Mouse (Mus musculus): ENCODE data around the gene Pacrg.

Gene Pacrg

DNA sequence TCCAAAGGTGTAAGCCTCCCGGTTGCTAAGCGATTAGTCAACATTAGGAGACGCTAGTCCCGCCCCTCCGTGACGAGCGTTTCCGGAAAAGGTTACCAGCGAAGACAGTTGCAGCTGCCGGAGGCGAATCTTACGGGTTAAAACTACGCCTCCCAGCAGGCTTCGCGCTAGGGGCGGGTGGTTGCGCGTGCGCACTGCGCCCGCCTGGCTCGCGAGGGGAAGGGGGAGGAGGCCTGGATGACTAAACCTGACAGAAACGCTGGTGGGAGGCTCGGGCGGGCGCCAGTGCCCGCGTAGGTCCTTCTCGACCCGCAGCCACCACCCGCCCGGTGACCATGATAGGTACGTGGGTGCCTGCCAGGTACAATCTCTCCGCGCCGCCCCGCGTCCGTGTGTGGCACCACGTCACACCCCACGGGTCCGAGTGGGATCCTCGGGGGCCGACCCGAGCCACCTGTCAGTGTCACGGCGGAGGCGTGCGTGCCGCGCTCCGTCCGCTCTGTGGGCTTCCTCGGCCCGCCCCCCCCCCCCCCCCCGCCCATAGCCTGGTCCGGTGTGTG lies at the start of gene Pacrg, which contains the start of gene Prkn:
Gene Pacrg (minus strand): TSS at position 164 of the 560 bp plus-strand sequence.
Gene Prkn (plus strand): TSS at position 237 of the 560 bp plus-strand sequence.
- peak; percentile 97 for DNase-seq (ENCODE audit: low read depth, low spot score)

DNA sequence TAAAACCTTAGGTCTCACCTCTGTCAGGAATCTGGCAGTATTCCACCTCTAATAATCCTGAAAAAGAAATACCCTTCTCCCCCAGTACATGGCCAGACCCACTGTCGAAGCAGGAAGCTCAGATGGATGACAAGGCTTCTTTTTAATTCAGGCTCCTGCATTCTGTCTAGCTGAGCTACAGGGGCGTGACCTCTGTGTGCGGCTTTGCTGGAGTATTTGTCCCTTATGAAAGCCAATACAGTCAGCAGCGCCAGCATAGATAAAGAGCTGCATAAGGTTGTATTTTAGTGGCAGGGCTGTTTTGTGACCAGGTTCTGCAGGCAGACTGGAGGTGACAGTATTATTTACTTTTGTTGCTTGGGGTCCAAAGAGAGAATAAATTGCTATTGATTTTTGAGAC lies 47.8 kb upstream of the Pacrg start:
- DNase-seq (ENCODE audit: low read depth, low spot score): no peak

DNA sequence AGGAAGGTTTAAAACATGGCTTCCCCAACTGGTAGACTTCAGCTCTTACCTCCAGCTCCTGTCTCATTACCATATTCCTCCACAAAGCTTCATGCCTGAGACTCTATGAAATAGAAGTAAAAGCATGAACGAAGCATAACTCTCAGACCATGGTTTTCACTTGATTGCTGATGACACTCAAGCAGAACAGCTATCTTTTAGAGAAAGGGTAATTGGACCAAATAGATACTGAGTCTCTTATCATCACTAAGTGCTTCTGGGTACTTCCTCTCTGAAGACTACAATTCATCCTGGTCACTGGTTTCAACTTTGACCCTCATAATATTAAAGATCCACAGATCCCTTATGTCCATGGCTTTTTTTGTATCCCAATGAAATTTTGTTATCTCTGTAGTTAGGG lies 42.1 kb upstream of the Pacrg start:
- no peak for DNase-seq (ENCODE audit: low read depth, low spot score)

DNA sequence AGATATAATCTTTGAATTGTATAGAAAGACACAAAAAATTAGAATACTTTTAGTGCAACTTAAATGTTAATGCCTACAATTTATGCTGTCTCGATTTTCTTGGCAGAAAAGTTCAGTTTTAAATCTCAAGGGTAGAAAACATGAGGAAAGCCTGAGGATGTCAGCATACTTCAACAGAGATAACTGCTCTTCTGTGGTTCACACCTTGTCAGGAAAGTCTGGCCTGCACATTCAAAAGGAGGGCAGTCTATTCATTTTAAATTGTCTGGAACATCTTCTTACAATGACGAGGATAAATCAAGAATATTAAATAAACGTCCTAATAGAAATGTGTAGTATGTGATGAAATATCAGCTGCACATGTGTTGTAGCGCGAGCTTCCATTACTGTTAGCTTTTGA lies 38.9 kb upstream of the Pacrg start:
- DNase-seq (ENCODE audit: low read depth, low spot score): no peak

DNA sequence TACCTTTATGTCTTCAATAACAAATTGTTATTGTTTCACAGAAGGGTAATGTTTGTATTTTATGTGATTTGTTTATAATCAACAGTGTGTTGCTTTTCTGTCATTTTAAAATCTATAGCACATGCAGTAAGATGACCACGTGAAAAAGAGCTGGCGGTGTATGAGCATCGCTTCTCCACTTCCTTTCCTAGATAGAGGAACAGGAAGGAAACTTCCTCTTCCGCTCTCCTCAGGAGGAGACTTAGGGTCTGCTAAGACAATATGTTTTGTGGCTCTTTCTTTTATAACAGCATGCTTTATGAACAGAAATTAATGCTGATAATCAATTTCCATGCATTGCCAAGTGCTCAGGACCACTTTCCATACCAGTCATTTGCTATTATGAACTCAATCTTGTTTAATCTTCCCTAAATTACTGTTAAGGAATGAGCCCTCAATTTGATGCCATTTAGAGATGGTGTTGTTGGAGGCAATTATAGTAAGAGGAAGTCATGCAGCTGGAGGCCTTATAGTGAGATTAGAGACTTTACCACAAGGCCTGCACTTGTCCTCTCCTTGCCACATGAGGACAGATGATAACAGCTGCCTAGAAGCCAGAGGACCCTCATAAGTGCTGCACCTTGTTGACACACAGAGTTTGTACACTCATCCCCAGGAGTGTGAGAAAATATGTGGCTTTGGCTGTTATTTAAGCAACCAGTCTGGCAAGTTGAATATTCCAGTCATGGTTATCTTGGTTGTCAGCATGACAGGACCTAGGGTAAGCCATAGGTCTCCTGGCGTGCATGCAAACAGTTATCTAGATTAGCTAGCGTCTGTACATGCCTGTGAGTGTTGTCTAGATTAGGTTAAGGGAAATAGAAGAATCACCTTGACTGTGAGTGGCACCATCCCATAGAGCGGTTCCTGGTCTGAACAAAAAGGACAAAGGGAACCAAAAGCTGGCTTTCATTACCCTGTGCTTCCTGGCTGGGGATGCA lies 34.4 kb upstream of the Pacrg start:
- no peak for DNase-seq (ENCODE audit: low read depth, low spot score)

DNA sequence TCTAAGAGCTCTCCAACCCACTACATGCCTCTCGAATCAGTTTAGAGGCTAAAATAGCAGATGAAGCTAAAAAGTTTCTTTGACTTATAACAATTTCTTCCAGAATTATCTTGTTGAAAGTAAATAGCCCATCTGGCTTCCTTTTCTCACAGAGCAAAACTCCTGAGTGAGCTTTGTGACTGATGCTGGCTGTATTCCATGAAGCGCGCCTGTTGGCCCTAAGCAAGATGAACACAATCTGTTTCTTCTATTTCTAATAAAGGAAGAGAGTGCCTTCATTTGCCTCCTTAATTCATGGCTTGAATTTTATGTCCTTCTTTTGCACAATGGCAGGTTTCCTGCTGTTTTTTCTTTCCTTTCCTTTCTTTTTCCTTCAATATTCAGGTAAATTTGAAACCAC lies 14.1 kb upstream of the Pacrg start:
- DNase-seq (ENCODE audit: low read depth, low spot score): no peak

DNA sequence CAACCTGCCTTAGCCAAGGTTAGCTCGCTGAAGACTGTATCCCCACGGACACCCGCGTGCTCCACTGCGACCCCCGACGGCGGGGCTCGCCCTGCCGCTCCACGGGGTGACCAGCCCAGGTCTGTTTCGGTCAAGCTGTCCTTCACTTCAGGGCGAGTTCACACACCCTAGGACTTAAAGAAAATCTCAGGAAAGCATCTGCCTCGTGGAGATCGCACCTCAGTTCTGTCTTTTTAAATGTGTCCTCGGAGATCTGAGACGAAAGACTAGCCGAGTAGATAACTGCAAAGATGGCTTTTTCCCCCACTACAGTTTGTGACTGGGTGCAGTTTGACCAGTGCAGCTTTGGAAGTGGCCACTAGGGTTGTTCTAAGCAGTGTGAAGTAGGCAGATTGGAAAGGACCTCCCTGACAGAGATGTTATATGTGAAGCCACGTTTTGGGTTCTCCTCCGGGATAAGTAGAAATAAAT lies 655 bp upstream of the Pacrg start:
- DNase-seq (ENCODE audit: low read depth, low spot score): peak; percentile 23

DNA sequence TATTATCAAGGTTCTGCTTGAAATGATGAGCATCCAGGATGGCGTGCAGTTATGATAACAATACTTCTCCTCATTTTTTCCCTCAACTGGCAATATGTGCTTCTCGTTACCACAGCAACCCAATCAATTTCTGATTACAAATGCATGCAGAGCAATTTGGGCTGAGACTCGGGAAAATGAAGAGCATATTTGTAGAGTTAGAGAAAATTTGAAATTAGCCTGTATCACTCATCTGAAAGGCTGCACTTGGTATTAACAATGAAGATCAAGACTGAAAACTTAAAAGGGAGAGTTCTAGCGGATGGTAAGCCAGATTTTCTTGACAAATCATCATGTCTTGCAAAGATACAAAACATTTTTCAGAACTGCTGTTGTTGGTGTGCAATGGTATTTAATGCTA lies 21.1 kb downstream of the Pacrg start:
- no peak for DNase-seq (ENCODE audit: low read depth, low spot score)

DNA sequence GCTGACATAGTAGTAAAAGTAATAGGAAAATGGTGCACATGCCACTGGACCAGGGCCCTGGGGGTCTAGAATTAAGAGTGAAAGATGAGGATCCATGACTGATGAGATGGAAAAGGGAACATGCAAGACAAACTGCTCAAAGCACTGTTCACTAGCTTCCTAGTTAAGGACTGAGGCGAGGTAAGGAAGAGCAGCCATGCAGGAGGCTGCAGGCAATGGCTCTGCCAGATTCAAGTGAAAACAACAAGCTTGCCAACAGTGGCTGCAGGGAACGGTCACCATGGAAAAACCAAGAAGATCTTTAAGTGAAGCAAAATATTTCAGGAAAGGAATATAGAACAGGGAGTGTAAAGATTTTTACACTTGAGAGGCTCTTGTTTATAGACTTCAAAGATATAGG lies 31.5 kb downstream of the Pacrg start:
- no peak for DNase-seq (ENCODE audit: low read depth, low spot score)

DNA sequence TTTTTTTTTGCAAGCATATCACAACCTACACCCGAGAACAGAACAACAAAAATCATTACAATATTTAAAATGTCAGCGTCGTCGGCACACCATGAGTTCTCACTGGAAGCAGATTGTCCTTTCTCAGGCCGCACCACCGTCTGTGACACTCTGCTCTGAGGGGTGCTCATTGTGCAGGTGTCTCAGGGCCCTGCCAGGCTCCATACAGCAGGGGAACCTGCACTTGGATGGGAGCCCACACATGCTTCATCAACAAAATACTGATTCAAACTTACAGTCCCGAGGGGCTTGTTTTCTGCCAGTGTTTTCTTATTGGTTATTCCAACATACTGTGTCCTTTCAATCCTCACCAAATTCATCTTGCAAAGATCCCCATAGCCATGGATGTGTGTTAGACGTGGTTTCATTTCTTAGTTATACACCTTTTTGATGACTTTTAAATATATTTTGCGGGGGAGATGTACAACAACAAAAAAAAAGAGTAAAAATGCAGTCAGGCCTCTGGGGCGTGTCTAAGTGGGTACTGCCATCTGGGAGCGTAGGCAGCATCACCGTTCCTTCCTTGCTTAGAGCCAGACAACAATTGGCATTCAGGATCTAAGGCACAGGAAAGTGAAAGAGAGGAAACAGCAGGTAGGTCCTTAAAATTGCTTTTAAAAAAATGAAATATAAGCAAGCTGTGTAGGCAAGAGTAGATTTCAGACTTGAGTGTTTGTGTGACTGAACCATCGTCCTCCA lies 32.7 kb downstream of the Pacrg start:
- no peak for DNase-seq (ENCODE audit: low read depth, low spot score)

DNA sequence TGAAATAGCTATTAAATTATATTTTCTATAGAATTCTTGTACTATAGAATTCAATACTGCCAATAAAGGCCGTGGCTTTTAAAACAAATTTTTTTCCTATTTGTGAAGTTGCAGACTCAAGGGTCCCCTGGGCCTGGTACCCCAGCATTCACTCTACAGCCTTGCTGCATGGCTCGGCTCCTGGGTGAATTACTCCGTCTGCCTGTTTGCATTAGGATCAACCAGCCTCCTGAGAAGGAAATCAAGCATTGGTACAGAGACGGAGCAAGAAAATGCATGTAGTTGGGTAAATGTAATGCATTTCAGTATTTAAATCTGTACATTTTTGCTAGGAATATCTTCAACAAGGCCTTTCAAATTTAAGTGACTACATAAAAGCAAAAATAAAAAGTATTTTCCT lies 33.4 kb downstream of the Pacrg start:
- no peak for DNase-seq (ENCODE audit: low read depth, low spot score)

DNA sequence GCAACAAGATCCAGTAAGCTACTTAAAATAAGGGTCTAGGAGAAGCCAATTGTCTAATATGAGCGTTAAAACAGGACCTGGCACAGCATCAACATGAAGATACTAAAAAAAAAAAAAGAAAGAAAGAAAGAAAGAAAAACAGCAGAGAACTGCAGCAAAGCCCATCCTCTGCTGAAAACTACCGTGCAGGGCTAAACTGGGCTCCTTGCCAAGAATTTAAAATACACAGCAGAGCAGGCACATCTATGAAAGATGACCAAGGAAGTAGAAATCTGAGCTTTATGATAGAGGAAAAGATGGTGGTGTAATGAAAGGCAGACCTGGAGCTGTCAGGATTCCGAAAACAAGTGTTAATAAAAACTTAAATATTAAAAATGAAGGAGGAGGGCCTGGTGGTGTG lies 48.5 kb downstream of the Pacrg start:
- no peak for DNase-seq (ENCODE audit: low read depth, low spot score)

DNA sequence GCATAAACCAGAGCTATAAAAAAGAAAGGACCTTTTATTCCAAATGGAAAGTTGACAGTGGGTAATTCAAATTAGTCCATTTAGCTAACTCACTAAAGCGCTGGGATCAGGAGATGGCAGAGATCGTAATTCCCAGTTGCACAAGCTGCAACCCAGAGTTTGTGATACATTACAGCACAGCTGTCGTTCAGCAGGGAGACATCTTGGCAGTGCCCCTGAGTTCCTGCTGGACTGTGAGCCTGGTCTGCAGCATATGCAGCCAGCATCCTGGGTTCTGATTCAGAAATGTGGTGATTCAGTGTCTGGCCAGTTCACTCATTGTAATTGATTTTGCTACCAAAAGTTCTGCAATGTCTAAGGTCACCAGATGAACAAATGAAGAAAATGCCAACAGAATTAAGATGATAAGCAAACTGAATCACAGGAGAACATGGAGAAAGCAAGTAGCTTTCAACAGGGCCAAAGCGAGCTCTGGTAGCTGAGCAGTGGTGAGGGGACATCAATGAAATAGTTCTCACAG lies 55.6 kb downstream of the Pacrg start:
- no peak for DNase-seq (ENCODE audit: low read depth, low spot score)

DNA sequence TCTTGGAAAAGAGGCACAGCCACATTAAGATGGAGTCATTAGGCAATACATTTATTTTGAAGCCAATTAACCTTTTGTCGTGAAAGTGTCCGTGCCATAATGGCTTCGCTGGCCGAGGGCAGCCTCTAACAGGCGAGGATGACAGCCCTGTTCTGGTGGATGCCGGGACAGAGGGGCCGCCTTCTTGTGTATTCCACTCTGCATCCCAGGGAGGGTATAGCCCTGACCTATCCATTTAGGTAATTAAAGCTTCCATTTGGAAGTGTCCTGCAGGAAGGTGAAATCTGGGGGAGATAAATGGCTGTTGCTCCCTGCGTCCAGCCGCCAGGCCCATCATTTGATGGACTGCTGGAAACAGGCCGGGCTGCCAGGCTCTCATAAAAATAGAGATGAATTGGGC lies 63.6 kb downstream of the Pacrg start:
- DNase-seq (ENCODE audit: low read depth, low spot score): no peak

DNA sequence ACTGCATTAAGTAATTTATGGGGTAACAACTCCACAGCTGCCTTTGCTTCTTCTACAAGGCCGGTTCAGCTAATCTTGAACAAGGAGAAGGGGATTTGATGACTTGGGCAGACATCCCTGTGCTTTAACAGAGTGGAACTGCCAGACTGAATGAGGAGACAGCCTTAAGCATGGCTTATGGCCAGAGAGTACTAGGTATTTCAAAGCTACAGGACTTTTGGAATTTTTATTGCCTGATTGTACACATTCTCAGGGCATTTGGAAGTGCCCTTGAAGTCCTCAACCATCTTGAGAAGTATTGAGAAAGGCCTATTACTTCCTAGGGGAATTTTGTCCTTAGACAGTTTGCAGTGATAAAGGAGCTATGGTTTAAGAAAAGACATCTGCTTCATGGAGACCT lies 65.6 kb downstream of the Pacrg start:
- no peak for DNase-seq (ENCODE audit: low read depth, low spot score)

DNA sequence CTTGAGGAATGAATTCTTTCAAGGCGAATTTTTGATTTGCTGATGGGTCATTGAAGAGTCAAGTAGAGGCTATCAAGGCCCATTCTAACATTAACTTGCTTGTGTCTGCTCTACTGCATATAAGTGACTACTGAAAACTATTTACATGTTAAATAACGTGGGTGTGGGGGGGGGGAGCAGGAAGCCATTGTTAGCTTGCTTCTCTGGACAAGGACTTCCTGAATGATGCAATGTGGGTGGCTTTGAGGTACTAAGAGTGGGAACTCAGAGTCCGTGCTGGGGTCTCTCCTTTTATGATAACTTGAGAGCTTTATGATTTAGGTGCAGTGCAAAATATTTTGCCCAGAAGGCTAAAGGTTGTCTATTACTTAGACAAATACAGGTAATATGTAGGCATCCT lies 67.9 kb downstream of the Pacrg start:
- no peak for DNase-seq (ENCODE audit: low read depth, low spot score)

DNA sequence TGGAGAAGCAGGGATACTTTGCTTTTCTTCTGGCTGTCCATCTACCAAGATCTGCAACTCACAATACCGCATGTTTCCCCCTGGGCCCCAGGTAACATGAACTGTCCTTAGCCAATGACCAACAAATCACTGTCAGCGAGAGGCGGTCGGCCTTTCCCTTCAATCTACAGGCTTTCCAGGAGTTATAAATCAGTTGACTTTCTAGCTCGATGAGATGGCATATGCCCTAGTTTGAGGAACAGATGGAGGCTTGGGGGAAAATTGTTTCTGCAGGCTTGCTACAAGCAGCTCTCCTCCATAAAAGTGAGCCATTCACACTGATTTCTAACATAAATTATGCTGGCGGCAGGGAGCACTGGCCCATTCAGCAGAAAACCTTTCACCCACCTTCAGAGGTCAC lies 70.2 kb downstream of the Pacrg start:
- no peak for DNase-seq (ENCODE audit: low read depth, low spot score)

DNA sequence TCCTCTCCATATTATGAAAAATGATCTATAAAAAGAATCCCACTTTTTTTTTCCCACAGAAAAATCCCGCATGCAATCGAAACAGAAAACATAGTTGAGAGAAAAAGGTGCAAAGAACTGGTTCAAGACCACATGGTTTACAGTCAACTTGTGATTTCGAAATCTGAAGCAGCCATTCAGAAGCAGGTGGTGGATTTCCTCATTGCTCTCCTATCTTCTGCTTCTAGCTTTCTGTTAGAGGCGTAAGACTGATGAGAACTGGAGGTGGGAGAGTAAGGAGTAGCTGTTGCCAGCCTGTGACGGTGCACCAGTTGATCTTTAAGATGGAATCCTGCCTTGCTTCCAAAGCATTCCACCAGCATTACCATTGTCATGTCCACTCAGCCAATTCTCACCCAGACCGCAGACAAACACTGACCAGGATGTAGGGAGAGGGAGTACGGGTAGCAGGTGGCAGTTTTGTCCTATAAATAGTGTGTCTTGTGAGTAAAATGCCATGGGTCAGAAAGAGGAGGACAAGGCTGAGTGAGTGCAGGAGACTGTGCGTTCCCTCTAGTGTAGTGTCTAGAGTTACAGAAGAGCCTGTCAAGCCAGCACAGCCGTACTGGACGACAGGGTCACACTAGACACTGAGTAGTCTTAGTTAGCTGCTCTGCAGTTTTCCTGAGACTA lies 73.2 kb downstream of the Pacrg start:
- no peak for DNase-seq (ENCODE audit: low read depth, low spot score)

DNA sequence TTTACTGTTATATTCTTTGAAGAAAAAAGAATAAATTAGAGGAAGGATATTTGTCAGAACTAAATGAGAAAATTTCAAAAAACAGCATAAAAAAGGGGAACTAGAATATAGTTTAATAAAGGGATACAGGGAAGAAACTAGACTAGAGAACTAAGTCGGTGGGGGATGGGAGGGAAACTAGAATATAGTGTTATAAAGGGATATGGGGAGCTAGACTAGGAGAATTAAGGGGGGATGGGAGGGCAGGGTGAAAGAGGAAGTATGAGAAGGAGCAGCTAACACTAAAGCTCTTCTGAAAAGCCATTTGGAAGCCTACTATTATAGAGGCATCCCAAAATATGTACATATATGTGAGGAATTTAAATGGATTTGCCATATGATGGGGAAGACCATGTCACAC lies 75.8 kb downstream of the Pacrg start:
- no peak for DNase-seq (ENCODE audit: low read depth, low spot score)

DNA sequence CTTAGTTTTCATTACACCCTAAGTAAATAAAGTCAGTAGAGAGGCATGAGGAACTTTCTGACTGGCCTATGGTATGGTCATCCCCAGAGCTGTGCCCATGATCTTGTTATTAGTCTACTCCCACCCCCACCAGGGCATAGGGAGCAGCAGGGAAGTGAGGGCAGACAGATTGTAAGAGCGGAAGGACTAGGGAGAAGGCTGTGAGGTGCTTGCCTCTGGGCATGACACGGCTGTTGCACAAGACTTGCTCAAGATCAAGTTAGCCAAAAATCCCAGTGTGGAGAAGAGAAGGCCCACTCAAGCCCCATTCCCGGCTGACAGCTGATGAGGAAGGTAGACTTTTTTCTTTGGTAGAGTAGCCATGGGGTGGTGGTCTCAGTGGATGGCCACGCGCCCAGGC lies 82.7 kb downstream of the Pacrg start:
- DNase-seq (ENCODE audit: low read depth, low spot score): no peak

DNA sequence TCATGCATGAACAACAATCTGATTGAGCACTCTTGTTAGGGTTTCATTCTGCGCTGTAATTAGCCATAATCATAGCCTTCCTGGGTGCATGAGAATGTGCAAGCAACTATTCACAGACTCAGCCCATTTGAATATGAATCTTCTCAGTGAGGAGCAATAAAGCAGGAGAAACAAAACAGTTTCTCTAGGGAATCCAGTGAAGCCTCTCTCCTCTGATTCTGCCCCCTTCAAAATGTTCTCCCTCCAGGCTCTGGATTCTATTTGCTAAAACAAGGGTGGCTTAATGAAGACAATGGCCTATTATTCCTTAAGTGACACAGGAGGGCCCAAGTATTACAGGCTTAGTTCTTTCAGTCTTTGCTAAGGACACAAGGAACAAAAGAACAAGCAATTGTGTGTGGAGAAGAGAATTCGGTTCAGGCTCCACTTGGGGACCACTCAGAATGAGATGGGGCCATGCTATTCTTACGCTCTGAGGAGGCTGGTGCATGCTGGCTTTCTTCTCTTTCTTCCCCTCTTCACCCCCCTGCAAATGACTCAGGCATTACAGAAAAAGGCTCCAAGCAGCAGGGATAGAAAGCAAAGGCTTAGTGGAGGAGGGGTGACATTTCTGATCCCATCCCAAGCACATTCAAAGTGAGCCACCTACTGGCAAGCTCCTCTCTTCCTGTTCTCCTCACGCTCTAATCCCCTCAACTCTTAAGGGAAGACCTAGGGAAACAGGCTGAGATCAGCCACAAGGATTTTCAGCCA lies 95.2 kb downstream of the Pacrg start:
- peak; percentile 54 for DNase-seq (ENCODE audit: low read depth, low spot score)

All from retina, postnatal 7 days (tissue).